Mouse (Mus musculus) lung, embryonic 14.5 days (tissue): ENCODE measurements around the gene Smcr8. TPM values are rescaled to one million over a fixed set of nuclear protein-coding genes. Genes with fewer than 3 reads are reported as not detected.

Experiments used
- ATAC-seq: fragments of 200-750 bp; cut with Nextera tagmentation; 2 replicates; pipeline ENCODE4 v1.8.0; 2017; ENCODE audit warnings: mild to moderate bottlenecking, moderate TSS enrichment, moderate library complexity; ENCODE audit not compliant: insufficient read depth
- DNase-seq: peaks from one replicate; pipeline ENCODE4 v3.0.0-alpha.2; 2015
- H3K27ac ChIP-seq: fragments of 300-500 bp; sonication (generic); 2 replicates; pipeline ENCODE4 v1.5.1; 2014; ENCODE audit warnings: low read depth, mild to moderate bottlenecking, moderate library complexity
- H3K27me3 ChIP-seq: fragments of 300-500 bp; sonication (generic); 2 replicates; pipeline ENCODE4 v1.6.1; 2014; ENCODE audit warnings: low read length, control low read depth; ENCODE audit not compliant: insufficient read depth
- H3K36me3 ChIP-seq: fragments of 300-500 bp; sonication (generic); 2 replicates; pipeline ENCODE4 v1.6.1; 2014; ENCODE audit warnings: control low read depth; ENCODE audit not compliant: insufficient read depth
- H3K4me1 ChIP-seq: fragments of 300-500 bp; sonication (generic); 2 replicates; pipeline ENCODE4 v1.6.1; 2014; ENCODE audit warnings: antibody characterized with exemption, control low read depth; ENCODE audit not compliant: insufficient read depth
- H3K4me2 ChIP-seq: fragments of 300-500 bp; sonication (generic); 2 replicates; pipeline ENCODE4 v1.6.1; 2014; ENCODE audit warnings: mild to moderate bottlenecking
- H3K4me3 ChIP-seq: fragments of 300-500 bp; sonication (generic); 2 replicates; pipeline ENCODE4 v1.5.1; 2014; ENCODE audit warnings: low read depth, low read length
- H3K9ac ChIP-seq: fragments of 300-500 bp; sonication (generic); 2 replicates; pipeline ENCODE4 v1.6.1; 2014
- H3K9me3 ChIP-seq: fragments of 300-500 bp; sonication (generic); 2 replicates; pipeline ENCODE4 v1.6.1; 2016; ENCODE audit warnings: low read depth, low read length, control low read depth
- CTCF ChIP-seq: IDR thresholded peaks from 2 replicates; pipeline ENCODE4 v1.5.1; 2016; ENCODE audit warnings: antibody characterized with exemption, low read depth
- WGBS: fragments of 180-500 bp; shearing (Covaris S2); extraction: QIAGEN DNeasy Blood & Tissue Kit; methylation state at CpG from one replicate; pipeline ENCODE4 v1.1.7; 2014; 5-methylcytosine and 5-hydroxymethylcytosine counted together
- polyA plus RNA-seq: library from polyadenylated mRNA; unstranded; fragments of >200 nt; fragmentation: Nextera tagmentation; extraction: Ambion mirVana; gene quantifications from 2 replicates; pipeline ENCODE4 v1.2.1, GENCODE M21; 2014

The Smcr8 gene
- polyA plus RNA-seq, result 6.6 and 8.3 TPM in 2 replicates

DNA sequence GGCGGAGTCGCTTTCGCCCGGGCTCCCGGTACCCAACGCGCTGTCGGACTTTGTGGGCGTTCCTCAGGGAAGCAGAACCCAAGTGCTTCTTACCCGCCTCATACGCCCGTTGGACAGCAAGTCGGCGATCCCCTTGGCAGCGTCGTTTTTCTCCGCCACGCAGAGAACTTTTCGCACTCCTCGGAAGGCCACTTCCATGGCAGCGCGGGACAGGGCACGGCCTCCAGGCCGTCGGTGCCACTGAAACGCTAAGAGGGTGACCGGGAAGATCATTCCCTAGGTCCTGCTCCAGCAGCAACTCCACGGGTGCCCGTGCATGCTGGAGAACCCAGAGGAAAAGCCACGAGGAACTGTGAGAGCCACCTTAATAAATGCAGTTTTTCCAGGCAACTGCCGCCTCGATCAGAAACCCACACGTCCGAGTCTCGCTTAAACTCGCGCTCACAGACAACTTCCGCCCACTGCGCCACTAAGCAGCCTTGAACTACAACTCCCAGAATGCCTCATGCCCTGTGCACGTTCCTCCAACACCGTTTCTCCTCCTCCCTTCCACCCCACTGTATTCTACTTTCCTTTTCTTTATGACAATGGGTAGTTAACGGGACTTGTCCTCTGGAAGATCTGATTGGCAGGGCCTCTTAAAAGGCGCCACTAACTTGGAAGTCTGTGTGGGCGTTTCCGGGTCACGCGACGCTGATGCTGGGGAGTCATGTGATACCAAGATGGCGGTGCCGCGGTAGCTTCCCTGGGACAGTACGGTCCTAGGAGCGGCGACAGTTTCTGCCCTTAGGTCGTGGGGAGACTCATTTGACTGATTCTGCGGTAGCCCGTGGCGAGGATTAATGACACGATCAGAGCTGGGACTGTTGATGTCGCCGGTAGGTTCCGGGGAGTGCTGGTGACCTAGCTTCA, at the start of gene Smcr8, which contains the start of gene Top3a:
Gene Smcr8 (plus strand): TSS at position 696 of the 912 bp plus-strand sequence.
Gene Top3a (minus strand): TSS at position 537 of the 912 bp plus-strand sequence.
- peak; percentile 96 for ATAC-seq
- DNase-seq, result peak; percentile 93
- Histone ChIP-seq H3K4me1 (peaks cover 46% of the 10 kb centered on the region), H3K4me2 (peak within 1 kb of the TSS; percentile 87), H3K27ac (peak within 1 kb of the TSS; percentile 91), H3K27me3 (no peaks in the 10 kb centered on the region), H3K9ac (peak within 1 kb of the TSS; percentile 85), H3K4me3 (peak within 1 kb of the TSS; percentile 89), H3K36me3 (peaks cover 29% of the 10 kb centered on the region), H3K9me3 (no peaks in the 10 kb centered on the region)
- under 1% methylated on average over 62 of the region's 62 CpGs for WGBS
- no peak for TF ChIP-seq CTCF

DNA sequence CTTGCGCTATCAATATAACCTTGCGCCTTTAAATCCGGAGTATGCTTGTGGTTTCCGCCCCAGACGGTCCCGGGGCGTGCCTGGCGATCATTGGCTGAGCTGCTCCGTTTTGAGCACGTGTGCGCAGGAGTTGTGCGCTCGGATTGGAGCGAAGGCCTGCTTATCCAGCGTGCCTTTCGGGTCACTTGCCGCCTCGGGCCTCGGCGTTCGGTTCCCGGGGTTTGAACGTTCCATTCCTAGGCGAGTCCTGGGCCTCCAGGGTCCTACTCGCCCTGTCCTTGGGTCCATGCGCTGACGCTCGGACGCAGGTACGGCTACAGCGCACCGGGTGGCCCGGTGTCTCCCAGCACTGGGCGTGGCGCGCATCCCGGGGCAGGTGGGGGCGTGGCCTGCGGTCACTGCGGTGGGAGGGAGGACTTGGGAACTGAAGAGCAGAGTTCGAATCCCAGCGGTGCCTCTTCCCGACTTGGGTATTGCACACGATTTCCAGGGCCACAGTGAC, 49.0 kb upstream of the Smcr8 start, which contains the start of gene Mief2:
Gene Mief2 (plus strand): TSS at position 139 of the 502 bp plus-strand sequence.
- Histone ChIP-seq H3K4me1 (peaks cover 18% of the 10 kb centered on the region), H3K27me3 (no peaks in the 10 kb centered on the region), H3K4me2 (peak within 1 kb of the TSS; percentile 77), H3K4me3 (peak within 1 kb of the TSS; percentile 87), H3K27ac (peak within 1 kb of the TSS; percentile 87), H3K36me3 (peaks cover 39% of the 10 kb centered on the region), H3K9me3 (no peaks in the 10 kb centered on the region), H3K9ac (peak within 1 kb of the TSS; percentile 87)
- WGBS, result under 1% methylated on average over 44 of the region's 44 CpGs
- no peak for TF ChIP-seq CTCF
- DNase-seq (peak; percentile 97), ATAC-seq (peak; percentile 91)

DNA sequence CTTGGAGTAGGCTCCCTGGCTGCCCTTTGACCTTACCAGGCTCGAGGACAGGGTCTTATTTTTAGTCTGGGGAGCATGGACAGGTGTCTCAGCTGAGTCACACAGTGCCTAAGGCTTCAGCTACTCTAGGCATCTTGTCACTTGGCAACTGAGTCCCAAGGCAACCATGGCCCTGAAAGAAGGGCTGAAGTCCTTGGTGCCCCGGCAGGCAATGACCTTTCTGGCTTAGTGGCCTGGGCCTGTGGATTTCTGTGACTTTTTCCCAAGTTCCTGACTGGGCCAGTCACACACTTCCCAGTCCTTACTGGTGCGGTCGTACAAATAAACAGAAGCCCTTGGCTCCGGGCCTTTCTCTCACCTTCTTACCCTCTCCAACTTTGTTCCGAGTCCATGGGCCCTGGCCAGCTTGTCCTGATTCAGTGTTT, 48.1 kb upstream of the Smcr8 start:
- 47% methylated on average over 6 of the region's 6 CpGs for WGBS
- no peak for ATAC-seq
- Histone ChIP-seq H3K9ac (no peak overlapping the region), H3K4me1 (peaks cover 18% of the 10 kb centered on the region), H3K9me3 (no peaks in the 10 kb centered on the region), H3K4me2 (peak overlapping the region; percentile 77), H3K27me3 (no peaks in the 10 kb centered on the region), H3K36me3 (peaks cover 30% of the 10 kb centered on the region), H3K27ac (no peak overlapping the region), H3K4me3 (peak overlapping the region; percentile 87; the same call in 1 of the 2 replicates)
- no peak for TF ChIP-seq CTCF
- no peak for DNase-seq

DNA sequence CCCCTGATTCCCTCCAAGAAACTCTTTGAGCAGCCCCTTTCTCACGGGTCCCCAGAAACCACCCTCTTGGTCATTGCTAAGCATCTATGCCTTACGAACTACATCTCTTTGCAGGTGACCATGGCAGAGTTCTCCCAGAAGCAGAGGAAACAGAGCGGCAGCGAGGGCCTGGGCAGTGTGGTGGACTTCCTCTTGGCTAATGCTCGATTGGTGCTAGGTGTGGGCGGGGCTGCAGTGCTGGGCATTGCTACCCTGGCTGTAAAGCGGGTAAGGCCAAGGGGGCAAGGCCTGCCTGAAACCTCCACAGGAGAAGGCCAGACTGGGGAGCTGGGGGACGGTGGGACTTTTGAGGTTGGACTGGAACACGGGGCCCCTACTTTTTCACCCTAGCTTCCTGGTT, 47.2 kb upstream of the Smcr8 start:
- Histone ChIP-seq H3K9me3 (no peaks in the 10 kb centered on the region), H3K36me3 (peaks cover 21% of the 10 kb centered on the region), H3K4me2 (no peak overlapping the region), H3K9ac (no peak overlapping the region), H3K27ac (no peak overlapping the region), H3K4me3 (no peak overlapping the region), H3K27me3 (no peaks in the 10 kb centered on the region), H3K4me1 (peaks cover 18% of the 10 kb centered on the region)
- no peak for ATAC-seq
- 83% methylated on average over 9 of the region's 9 CpGs for WGBS
- no peak for DNase-seq
- TF ChIP-seq CTCF, result no peak

DNA sequence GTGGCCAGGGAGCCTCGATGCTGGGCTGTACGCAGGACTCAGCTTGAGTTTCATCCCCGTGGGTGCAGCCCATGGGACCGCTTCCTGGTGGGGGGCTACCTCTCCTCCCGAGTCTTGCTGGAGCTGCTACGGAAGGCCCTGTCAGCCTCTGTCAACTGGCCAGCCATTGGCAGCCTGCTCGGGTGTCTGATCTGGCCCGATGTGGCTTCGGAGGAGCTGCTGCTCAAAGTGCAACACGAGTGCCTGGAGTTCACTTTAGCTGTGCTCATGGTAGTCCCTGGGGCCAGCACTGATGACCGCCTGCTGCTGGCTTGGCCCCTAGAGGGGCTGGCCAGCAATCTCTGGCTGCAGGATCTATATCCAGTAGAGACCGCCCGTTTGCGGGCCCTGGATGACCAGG, 46.1 kb upstream of the Smcr8 start:
- DNase-seq (no peak), ATAC-seq (no peak)
- no peaks in the 10 kb centered on the region for H3K27me3 ChIP-seq
- H3K9me3 ChIP-seq, result no peaks in the 10 kb centered on the region
- H3K9ac ChIP-seq, result no peak overlapping the region
- no peak overlapping the region for H3K27ac ChIP-seq
- H3K4me1 ChIP-seq, result peaks cover 14% of the 10 kb centered on the region
- H3K4me3 ChIP-seq, result no peak overlapping the region
- WGBS, result 89% methylated on average over 14 of the region's 14 CpGs
- H3K36me3 ChIP-seq, result peaks cover 21% of the 10 kb centered on the region
- H3K4me2 ChIP-seq, result no peak overlapping the region
- TF ChIP-seq CTCF, result no peak

DNA sequence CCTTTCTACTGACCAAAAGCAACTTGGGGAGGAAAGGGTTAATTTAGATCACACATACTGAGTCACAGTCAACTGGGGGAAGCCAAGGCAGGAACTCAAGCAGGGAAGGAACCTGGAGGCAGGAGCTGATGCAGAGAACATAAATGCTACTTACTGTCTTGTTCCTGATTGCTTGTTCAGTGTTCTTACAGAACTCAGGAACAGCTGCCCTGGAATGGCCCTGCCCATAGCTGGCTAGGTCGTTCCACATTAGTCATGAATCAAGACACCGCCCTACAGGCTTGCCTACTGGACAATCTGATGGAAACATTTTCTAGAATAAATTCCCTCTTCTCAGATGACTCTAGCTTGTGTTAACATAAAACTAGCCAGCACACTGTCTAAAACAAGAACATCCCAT, 43.1 kb upstream of the Smcr8 start:
- Histone ChIP-seq H3K4me1 (0 out of 2 replicates have a peak, but pooled peaks cover 2% of the 10 kb centered on the region), H3K27ac (no peak overlapping the region), H3K27me3 (no peaks in the 10 kb centered on the region), H3K4me3 (no peak overlapping the region), H3K36me3 (peaks cover 27% of the 10 kb centered on the region), H3K9ac (no peak overlapping the region), H3K4me2 (no peak overlapping the region), H3K9me3 (no peaks in the 10 kb centered on the region)
- TF ChIP-seq CTCF, result no peak
- DNase-seq, result no peak
- ATAC-seq, result no peak
- 75% methylated on average over 2 of the region's 2 CpGs for WGBS

DNA sequence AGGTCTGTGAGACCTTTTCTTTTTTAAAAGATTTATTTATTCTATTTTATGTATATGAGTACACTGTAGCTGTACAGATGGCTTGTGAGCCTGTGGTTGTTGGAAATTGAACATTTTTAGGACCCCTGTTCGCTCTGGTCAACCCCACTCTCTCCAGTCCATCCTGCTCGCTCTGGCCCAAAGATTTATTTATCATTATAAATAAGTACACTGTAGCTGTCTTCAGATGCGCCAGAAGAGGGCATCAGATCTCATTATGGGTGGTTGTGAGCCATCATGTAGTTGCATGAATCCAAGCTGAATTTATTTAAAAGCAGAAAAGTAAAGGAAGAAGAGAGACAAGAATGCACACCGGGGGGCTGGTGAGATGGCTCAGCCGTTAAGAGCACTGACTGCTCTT, 42.1 kb upstream of the Smcr8 start:
- ATAC-seq (no peak), DNase-seq (no peak)
- no peak overlapping the region for H3K9ac ChIP-seq
- H3K9me3 ChIP-seq, result no peaks in the 10 kb centered on the region
- H3K4me1 ChIP-seq, result no peaks in the 10 kb centered on the region
- H3K27me3 ChIP-seq, result no peaks in the 10 kb centered on the region
- no peak overlapping the region for H3K4me3 ChIP-seq
- H3K36me3 ChIP-seq, result peaks cover 35% of the 10 kb centered on the region
- H3K27ac ChIP-seq, result no peak overlapping the region
- 72% methylated on average over 5 of the region's 5 CpGs for WGBS
- 0 out of 2 replicates have a peak, but pooled peaks have one; percentile 3 for TF ChIP-seq CTCF
- H3K4me2 ChIP-seq, result no peak overlapping the region
